Mouse (Mus musculus) heart, embryonic 13.5 days (tissue): ENCODE measurements around the gene Sgip1. TPM values are rescaled to one million over a fixed set of nuclear protein-coding genes. Genes with fewer than 3 reads are reported as not detected.

Experiments
- ATAC-seq: fragments of 200-750 bp; cut with Nextera tagmentation; 2 replicates; pipeline ENCODE4 v1.8.0; 2017; ENCODE audit warnings: moderate TSS enrichment; ENCODE audit not compliant: insufficient number of reproducible peaks, low FRiP score, low TSS enrichment; ENCODE audit errors: extremely low read depth
- H3K27ac ChIP-seq: fragments of 300-500 bp; sonication (generic); replicated peaks from 2 replicates; pipeline ENCODE4 v1.5.1; 2015; ENCODE audit warnings: moderate library complexity, mild to moderate bottlenecking, inconsistent platforms
- H3K27me3 ChIP-seq: fragments of 300-500 bp; sonication (generic); replicated peaks from 2 replicates; pipeline ENCODE4 v1.6.1; 2015; ENCODE audit warnings: mild to moderate bottlenecking, inconsistent platforms
- H3K36me3 ChIP-seq: fragments of 300-500 bp; sonication (generic); 2 replicates; pipeline ENCODE4 v1.6.1; 2015; ENCODE audit warnings: mild to moderate bottlenecking, inconsistent platforms
- H3K4me1 ChIP-seq: fragments of 300-500 bp; sonication (generic); 2 replicates; pipeline ENCODE4 v1.6.1; 2015; ENCODE audit warnings: inconsistent platforms
- H3K4me2 ChIP-seq: fragments of 300-500 bp; sonication (generic); 2 replicates; pipeline ENCODE4 v1.6.1; 2015; ENCODE audit warnings: inconsistent platforms, mild to moderate bottlenecking, moderate library complexity
- H3K4me3 ChIP-seq: fragments of 300-500 bp; sonication (generic); 2 replicates; pipeline ENCODE4 v1.5.1; 2015; ENCODE audit warnings: moderate library complexity, mild to moderate bottlenecking, inconsistent platforms
- H3K9ac ChIP-seq: fragments of 300-500 bp; sonication (generic); 2 replicates; pipeline ENCODE4 v1.6.1; 2015; ENCODE audit warnings: inconsistent platforms, mild to moderate bottlenecking, moderate library complexity
- H3K9me3 ChIP-seq: fragments of 300-500 bp; sonication (generic); 2 replicates; pipeline ENCODE4 v1.6.1; 2016; ENCODE audit warnings: inconsistent platforms
- WGBS: fragments of 180-500 bp; shearing (Covaris S2); methylation state at CpG from one replicate; pipeline ENCODE4 v1.1.7; 2015; ENCODE audit warnings: mixed read lengths; 5-methylcytosine and 5-hydroxymethylcytosine counted together
- polyA plus RNA-seq: library from polyadenylated mRNA; unstranded; fragments of >200 nt; fragmentation: Nextera tagmentation; extraction: Ambion mirVana; gene quantifications from 2 replicates; pipeline ENCODE4 v1.2.1, GENCODE M21; 2015

Sgip1 gene
- polyA plus RNA-seq, 1 experiment from 2014 or later, result 1.3 TPM

GRCm38 (mm10) chr4:102979385-102979784 is 238.3 kb downstream of the Sgip1 start:
- WGBS, result 42% methylated on average over 5 of the region's 5 CpGs
- Histone ChIP-seq H3K4me2 (peak overlapping the region; percentile 73), H3K36me3 (no peaks in the 10 kb centered on the region), H3K27me3 (peaks cover 47% of the 10 kb centered on the region), H3K4me3 (peak overlapping the region; percentile 47), H3K9ac (peak overlapping the region; percentile 16; the same call in 1 of the 2 replicates), H3K4me1 (peaks cover 18% of the 10 kb centered on the region), H3K27ac (no peak overlapping the region), H3K9me3 (no peaks in the 10 kb centered on the region)
- no peak for ATAC-seq

- Histone ChIP-seq H3K9ac (no peak overlapping the region), H3K4me2 (no peak overlapping the region), H3K4me1 (peaks cover 18% of the 10 kb centered on the region), H3K36me3 (no peaks in the 10 kb centered on the region), H3K9me3 (no peaks in the 10 kb centered on the region), H3K4me3 (no peak overlapping the region), H3K27me3 (peaks cover 31% of the 10 kb centered on the region), H3K27ac (no peak overlapping the region)
- 76% methylated on average over 8 of the region's 8 CpGs for WGBS
- no peak for ATAC-seq
Measured at GRCm38 (mm10) chr4:102981709-102982108, 240.6 kb downstream of the Sgip1 start.

- H3K36me3 ChIP-seq, result no peaks in the 10 kb centered on the region
- 63% methylated on average over 7 of the region's 7 CpGs for WGBS
- no peak for ATAC-seq
Measured at GRCm38 (mm10) chr4:102986173-102986572, 245.1 kb downstream of the Sgip1 start.

GRCm38 (mm10) chr4:102986917-102987316 is 245.8 kb downstream of the Sgip1 start:
- Histone ChIP-seq H3K27me3 (no peaks in the 10 kb centered on the region), H3K4me3 (no peak overlapping the region), H3K4me2 (no peak overlapping the region), H3K4me1 (no peaks in the 10 kb centered on the region), H3K9me3 (no peaks in the 10 kb centered on the region), H3K9ac (no peak overlapping the region), H3K27ac (no peak overlapping the region), H3K36me3 (no peaks in the 10 kb centered on the region)
- 7% methylated on average over 2 of the region's 2 CpGs for WGBS
- no peak for ATAC-seq

More at GRCm38 (mm10) chr4:102986173-102986572, 245.1 kb downstream of the Sgip1 start:
- no peaks in the 10 kb centered on the region for H3K9me3 ChIP-seq
- no peak overlapping the region for H3K4me3 ChIP-seq
- no peak overlapping the region for H3K27ac ChIP-seq
- no peak overlapping the region for H3K9ac ChIP-seq
- no peaks in the 10 kb centered on the region for H3K4me1 ChIP-seq
- no peak overlapping the region for H3K4me2 ChIP-seq
- H3K27me3 ChIP-seq, result no peaks in the 10 kb centered on the region

GRCm38 (mm10) chr4:102987325-102987724 is 246.2 kb downstream of the Sgip1 start:
- 22% methylated on average over 4 of the region's 4 CpGs for WGBS
- no peaks in the 10 kb centered on the region for H3K4me1 ChIP-seq
- H3K27me3 ChIP-seq, result no peaks in the 10 kb centered on the region
- H3K36me3 ChIP-seq, result no peaks in the 10 kb centered on the region
- no peak overlapping the region for H3K4me3 ChIP-seq
- H3K27ac ChIP-seq, result no peak overlapping the region
- H3K9ac ChIP-seq, result no peak overlapping the region
- no peak overlapping the region for H3K4me2 ChIP-seq
- ATAC-seq, result no peak
- no peaks in the 10 kb centered on the region for H3K9me3 ChIP-seq

- no peak for ATAC-seq
- 61% methylated on average over 2 of the region's 2 CpGs for WGBS
- no peak overlapping the region for H3K9ac ChIP-seq
- H3K27me3 ChIP-seq, result no peaks in the 10 kb centered on the region
- no peak overlapping the region for H3K4me2 ChIP-seq
- H3K27ac ChIP-seq, result no peak overlapping the region
- no peak overlapping the region for H3K4me3 ChIP-seq
- no peaks in the 10 kb centered on the region for H3K4me1 ChIP-seq
- no peaks in the 10 kb centered on the region for H3K36me3 ChIP-seq
- H3K9me3 ChIP-seq, result no peaks in the 10 kb centered on the region
Measured at GRCm38 (mm10) chr4:102987756-102988155, 246.7 kb downstream of the Sgip1 start.

GRCm38 (mm10) chr4:102988526-102988925 is 247.4 kb downstream of the Sgip1 start:
- Histone ChIP-seq H3K27me3 (no peaks in the 10 kb centered on the region), H3K4me3 (no peak overlapping the region), H3K36me3 (no peaks in the 10 kb centered on the region), H3K9me3 (no peaks in the 10 kb centered on the region), H3K27ac (no peak overlapping the region), H3K9ac (no peak overlapping the region), H3K4me2 (no peak overlapping the region), H3K4me1 (no peaks in the 10 kb centered on the region)
- 58% methylated on average over 6 of the region's 6 CpGs for WGBS
- no peak for ATAC-seq

GRCm38 (mm10) chr4:102989391-102989790 is 248.3 kb downstream of the Sgip1 start:
- no peak for ATAC-seq
- Histone ChIP-seq H3K27ac (no peak overlapping the region), H3K9me3 (no peaks in the 10 kb centered on the region), H3K4me1 (no peaks in the 10 kb centered on the region), H3K4me3 (no peak overlapping the region), H3K9ac (no peak overlapping the region), H3K4me2 (no peak overlapping the region), H3K27me3 (no peaks in the 10 kb centered on the region), H3K36me3 (no peaks in the 10 kb centered on the region)
- WGBS, result 75% methylated on average over 5 of the region's 5 CpGs

GRCm38 (mm10) chr4:102990016-102990415 is 248.9 kb downstream of the Sgip1 start:
- Histone ChIP-seq H3K4me2 (no peak overlapping the region), H3K27ac (no peak overlapping the region), H3K9ac (no peak overlapping the region), H3K4me3 (no peak overlapping the region), H3K9me3 (no peaks in the 10 kb centered on the region), H3K27me3 (no peaks in the 10 kb centered on the region), H3K36me3 (no peaks in the 10 kb centered on the region), H3K4me1 (no peaks in the 10 kb centered on the region)
- ATAC-seq, result no peak
- 64% methylated on average over 4 of the region's 4 CpGs for WGBS

GRCm38 (mm10) chr4:102990595-102991340 is 249.7 kb downstream of the Sgip1 start:
- no peak overlapping the region for H3K4me3 ChIP-seq
- no peaks in the 10 kb centered on the region for H3K4me1 ChIP-seq
- H3K9me3 ChIP-seq, result no peaks in the 10 kb centered on the region
- no peak overlapping the region for H3K9ac ChIP-seq
- no peak for ATAC-seq
- H3K4me2 ChIP-seq, result no peak overlapping the region
- H3K36me3 ChIP-seq, result no peaks in the 10 kb centered on the region
- no peaks in the 10 kb centered on the region for H3K27me3 ChIP-seq
- WGBS, result 77% methylated on average over 11 of the region's 11 CpGs
- H3K27ac ChIP-seq, result no peak overlapping the region

- Histone ChIP-seq H3K27me3 (no peaks in the 10 kb centered on the region), H3K9ac (no peak overlapping the region), H3K4me1 (no peaks in the 10 kb centered on the region), H3K9me3 (no peaks in the 10 kb centered on the region), H3K4me2 (no peak overlapping the region), H3K4me3 (no peak overlapping the region), H3K36me3 (no peaks in the 10 kb centered on the region), H3K27ac (no peak overlapping the region)
- WGBS, result 74% methylated on average over 3 of the region's 3 CpGs
- no peak for ATAC-seq
Measured at GRCm38 (mm10) chr4:102991685-102992084, 250.6 kb downstream of the Sgip1 start.

- ATAC-seq, result no peak
- H3K9ac ChIP-seq, result no peak overlapping the region
Measured at GRCm38 (mm10) chr4:103004681-103005080, 263.6 kb downstream of the Sgip1 start.

More at GRCm38 (mm10) chr4:103004681-103005080, 263.6 kb downstream of the Sgip1 start:
- Histone ChIP-seq H3K36me3 (no peaks in the 10 kb centered on the region), H3K4me3 (no peak overlapping the region), H3K4me1 (peaks cover 10% of the 10 kb centered on the region), H3K27ac (no peak overlapping the region), H3K4me2 (no peak overlapping the region), H3K9me3 (no peaks in the 10 kb centered on the region), H3K27me3 (no peaks in the 10 kb centered on the region)
- WGBS, result 81% methylated on average over 4 of the region's 4 CpGs
